ENCODE assay signal across 8 mouse cellular contexts in the genomic region with DNA sequence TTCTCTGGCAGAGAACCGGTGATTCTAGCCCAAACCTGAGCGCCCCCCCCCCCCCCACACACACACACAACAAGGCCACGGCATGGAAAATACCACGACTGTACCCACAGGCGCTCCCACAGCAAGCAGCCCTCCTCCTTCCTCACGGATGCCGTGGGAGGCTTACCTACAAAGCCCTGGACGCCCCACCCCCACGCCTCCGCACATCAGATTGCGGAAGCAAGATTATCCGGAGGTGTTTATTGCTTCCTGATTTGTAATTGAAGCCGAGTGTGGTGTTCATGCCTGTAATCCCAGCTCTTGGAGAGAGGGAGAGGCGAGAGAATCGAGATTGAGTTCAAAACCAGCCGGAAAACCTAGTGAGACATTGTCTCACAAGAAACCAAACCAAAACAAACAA. TPM values are rescaled to one million over a fixed set of nuclear protein-coding genes. Genes with fewer than 3 reads are reported as not detected.
A peak's percentile ranks its signal among the peaks of the same experiment; 100 is the strongest.
DNase-seq lines count a peak whose midpoint lies in the region; ATAC-seq and TF ChIP-seq lines count a peak whose summit lies in the region.

No protein-coding gene starts in this region.

- H3K9ac ChIP-seq in hindbrain, embryonic 14.5 days, result peak overlapping the region; percentile 88
- H3K9ac ChIP-seq in liver, embryonic 13.5 days, result no peak overlapping the region

- no peak for TF ChIP-seq CTCF in spleen, adult 2 months (IDR thresholded peaks at IDR 0.05; ENCODE audit: extremely low read depth, insufficient read depth, insufficient read length, insufficient replicate concordance)
- no peak for TF ChIP-seq CTCF in cortical plate, adult 2 months (IDR thresholded peaks at IDR 0.05; ENCODE audit: extremely low read depth, insufficient read depth, low read length)

- peaks cover 39% of the 10 kb centered on the region; the same call in 1 of the 2 replicates for H3K4me1 ChIP-seq in spleen, adult 2 months (ENCODE audit: control insufficient read depth, insufficient read depth, insufficient read length)
- peaks cover 3% of the 10 kb centered on the region for H3K4me1 ChIP-seq in cortical plate, adult 2 months (ENCODE audit: control insufficient read depth, insufficient read depth, low read length)
- peaks cover 37% of the 10 kb centered on the region for H3K4me1 ChIP-seq in hindbrain, embryonic 14.5 days (replicated peaks; ENCODE audit: control insufficient read depth, insufficient read depth, low read length)
- H3K4me1 ChIP-seq in liver, embryonic 13.5 days (replicated peaks), result peaks cover 30% of the 10 kb centered on the region

- H3K4me2 ChIP-seq in hindbrain, embryonic 14.5 days (replicated peaks), result peak overlapping the region; percentile 87
- H3K4me2 ChIP-seq in liver, embryonic 13.5 days, result peak overlapping the region; percentile 33

- H3K9me3 ChIP-seq in hindbrain, embryonic 14.5 days (ENCODE audit: control insufficient read depth, low read length), result no peaks in the 10 kb centered on the region
- no peaks in the 10 kb centered on the region for H3K9me3 ChIP-seq in liver, embryonic 13.5 days (replicated peaks)

- peak overlapping the region; percentile 53 for H3K4me3 ChIP-seq in spleen, adult 2 months (ENCODE audit: extremely low read depth, insufficient read depth, insufficient read length)
- peak overlapping the region; percentile 80 for H3K4me3 ChIP-seq in cortical plate, adult 2 months (ENCODE audit: insufficient read depth, low read length)
- peak overlapping the region; percentile 53 for H3K4me3 ChIP-seq in hindbrain, embryonic 14.5 days (replicated peaks; ENCODE audit: low read length)
- H3K4me3 ChIP-seq in liver, embryonic 13.5 days (replicated peaks), result no peak overlapping the region

- ATAC-seq in hindbrain, embryonic 14.5 days (ENCODE audit: low FRiP score), result peak; percentile 9; the same call in 1 of the 2 replicates
- no peak for ATAC-seq in liver, embryonic 13.5 days (ENCODE audit: low read depth)

- peaks cover 4% of the 10 kb centered on the region for H3K36me3 ChIP-seq in spleen, adult 2 months (ENCODE audit: control insufficient read depth, insufficient read depth, low read length)
- peaks cover 36% of the 10 kb centered on the region for H3K36me3 ChIP-seq in hindbrain, embryonic 14.5 days (replicated peaks; ENCODE audit: control insufficient read depth, insufficient read depth)
- H3K36me3 ChIP-seq in liver, embryonic 13.5 days, result no peaks in the 10 kb centered on the region

- peak overlapping the region; percentile 62 for H3K27ac ChIP-seq in spleen, adult 2 months (ENCODE audit: insufficient read depth, low read length)
- H3K27ac ChIP-seq in cortical plate, adult 2 months (ENCODE audit: insufficient read depth, low read length), result no peak overlapping the region
- H3K27ac ChIP-seq in hindbrain, embryonic 14.5 days, result peak overlapping the region; percentile 77
- H3K27ac ChIP-seq in liver, embryonic 13.5 days, result no peak overlapping the region

- WGBS in spleen, adult 2 months, result 5% methylated on average over 16 of the region's 16 CpGs
- WGBS in hindbrain, embryonic 14.5 days, result 10% methylated on average over 15 of the region's 16 CpGs
- 5% methylated on average over 14 of the region's 16 CpGs for WGBS in liver, embryonic 13.5 days (ENCODE audit: insufficient replicate concordance)

- no peaks in the 10 kb centered on the region for H3K27me3 ChIP-seq in spleen, adult 2 months (ENCODE audit: control insufficient read depth, insufficient read depth, low read length)
- no peaks in the 10 kb centered on the region for H3K27me3 ChIP-seq in hindbrain, embryonic 14.5 days (ENCODE audit: control insufficient read depth, insufficient read depth, low read length)
- peaks cover 90% of the 10 kb centered on the region for H3K27me3 ChIP-seq in liver, embryonic 13.5 days

- peak; percentile 52 to 86 for DNase-seq in spleen, adult 2 months (ENCODE audit: low read depth in 1 of 2, low spot score in 2 of 2)
- no peak for DNase-seq in spleen, postnatal 4 days (ENCODE audit: low spot score in 2 of 2)
- DNase-seq in hindbrain, embryonic 14.5 days (ENCODE audit: low spot score), result no peak
- DNase-seq in liver, embryonic 13.5 days, result no peak
- peak; percentile 64 for DNase-seq in right cerebral cortex, postnatal 25 days
- no peak for DNase-seq in ovary, postnatal 10 days (ENCODE audit: low spot score)
- DNase-seq in layer of hippocampus, postnatal 14 days (ENCODE audit: low spot score in 2 of 2), result no peak

- no peak for TF ChIP-seq POLR2A in spleen, adult 2 months (IDR thresholded peaks at IDR 0.05; ENCODE audit: low read depth, low read length)
- TF ChIP-seq POLR2A in cortical plate, adult 2 months (IDR thresholded peaks at IDR 0.05; ENCODE audit: extremely low read depth, insufficient read depth, low read length), result no peak

RNA-seq across cellular contexts. Expression of a gene that starts 2.4 kb away (rescaled TPM):
- 29.0 and 35.1 TPM in 2 replicates for polyA plus RNA-seq in spleen, adult 2 months (2012; rRNA removed)
- 91.5 and 93.7 TPM in 2 replicates for polyA plus RNA-seq in cortical plate, adult 2 months (2012; rRNA removed)
- polyA plus RNA-seq in hindbrain, embryonic 14.5 days (2014; fragmentation: Nextera tagmentation; extraction: Ambion mirVana), result 20.4 and 22.4 TPM in 2 replicates
- polyA plus RNA-seq in liver, embryonic 13.5 days (2015; fragmentation: Nextera tagmentation; extraction: Ambion mirVana), result 0.76 and 0.78 TPM in 2 replicates
- total RNA-seq in layer of hippocampus, postnatal 14 days (2021), result 10 to 100 TPM; 23.2 to 24.9 TPM

RNA-seq across cellular contexts. Expression of a gene that starts 6.5 kb away (rescaled TPM):
- 3.7 and 3.9 TPM in 2 replicates for polyA plus RNA-seq in spleen, adult 2 months (2012; rRNA removed)
- 21.0 and 22.3 TPM in 2 replicates for polyA plus RNA-seq in cortical plate, adult 2 months (2012; rRNA removed)
- 3.3 and 4.0 TPM in 2 replicates for polyA plus RNA-seq in hindbrain, embryonic 14.5 days (2014; fragmentation: Nextera tagmentation; extraction: Ambion mirVana)
- 1.5 and 1.7 TPM in 2 replicates for polyA plus RNA-seq in liver, embryonic 13.5 days (2015; fragmentation: Nextera tagmentation; extraction: Ambion mirVana)
- 1 to 10 TPM; 3.5 to 5.4 TPM for total RNA-seq in layer of hippocampus, postnatal 14 days (2021)

RNA-seq across cellular contexts. Expression of a gene that starts 18.5 kb away (rescaled TPM):
- polyA plus RNA-seq in spleen, adult 2 months (2012; rRNA removed), result 76.2 and 86.8 TPM in 2 replicates
- 31.3 and 36.0 TPM in 2 replicates for polyA plus RNA-seq in cortical plate, adult 2 months (2012; rRNA removed)
- 17.0 and 19.1 TPM in 2 replicates for polyA plus RNA-seq in hindbrain, embryonic 14.5 days (2014; fragmentation: Nextera tagmentation; extraction: Ambion mirVana)
- 10.2 TPM in 2 replicates for polyA plus RNA-seq in liver, embryonic 13.5 days (2015; fragmentation: Nextera tagmentation; extraction: Ambion mirVana)
- 10 to 100 TPM; 14.6 to 14.9 TPM for total RNA-seq in layer of hippocampus, postnatal 14 days (2021)

RNA-seq across cellular contexts. Expression of a gene that starts 24.1 kb away (rescaled TPM):
- 38.4 and 45.1 TPM in 2 replicates for polyA plus RNA-seq in spleen, adult 2 months (2012; rRNA removed)
- 31.8 and 34.1 TPM in 2 replicates for polyA plus RNA-seq in cortical plate, adult 2 months (2012; rRNA removed)
- polyA plus RNA-seq in hindbrain, embryonic 14.5 days (2014; fragmentation: Nextera tagmentation; extraction: Ambion mirVana), result 17.2 and 19.1 TPM in 2 replicates
- 6.5 and 6.7 TPM in 2 replicates for polyA plus RNA-seq in liver, embryonic 13.5 days (2015; fragmentation: Nextera tagmentation; extraction: Ambion mirVana)
- total RNA-seq in layer of hippocampus, postnatal 14 days (2021), result 10 to 100 TPM; 28.1 to 28.9 TPM

RNA-seq across cellular contexts. Expression of a gene that starts 33.6 kb away (rescaled TPM):
- 89.4 and 96.8 TPM in 2 replicates for polyA plus RNA-seq in spleen, adult 2 months (2012; rRNA removed)
- polyA plus RNA-seq in cortical plate, adult 2 months (2012; rRNA removed), result 51.0 and 52.9 TPM in 2 replicates
- polyA plus RNA-seq in hindbrain, embryonic 14.5 days (2014; fragmentation: Nextera tagmentation; extraction: Ambion mirVana), result 99.2 and 101 TPM in 2 replicates
- 20.2 and 21.2 TPM in 2 replicates for polyA plus RNA-seq in liver, embryonic 13.5 days (2015; fragmentation: Nextera tagmentation; extraction: Ambion mirVana)
- 10 to 100 TPM; 60.1 to 74.0 TPM for total RNA-seq in layer of hippocampus, postnatal 14 days (2021)

Comparison
In these comparisons a context has a peak if more than half of its experiments do, and no peak if none do; other contexts are left out.
1. DNase-seq: peak in spleen, adult 2 months (2 of 2) and right cerebral cortex, postnatal 25 days (single experiment); none in spleen, postnatal 4 days (0 of 2), hindbrain, embryonic 14.5 days (single experiment), liver, embryonic 13.5 days (single experiment), ovary, postnatal 10 days (single experiment) and layer of hippocampus, postnatal 14 days (0 of 2).
2. H3K27ac ChIP-seq: peak in spleen, adult 2 months (single experiment) and hindbrain, embryonic 14.5 days (single experiment); none in cortical plate, adult 2 months (single experiment) and liver, embryonic 13.5 days (single experiment).
3. RNA of a gene that starts 2.4 kb away (polyA plus RNA-seq): 91.5 to 93.7 TPM in cortical plate, adult 2 months, 29.0 to 35.1 TPM in spleen, adult 2 months and 20.4 to 22.4 TPM in hindbrain, embryonic 14.5 days; 0.76 to 0.78 TPM in liver, embryonic 13.5 days; every median in the first group is over 10 times any median in the second.